Mouse (Mus musculus) stomach, postnatal 0 days (tissue): Measurements from ENCODE around the gene Iqschfp. TPM values are rescaled to one million over a fixed set of nuclear protein-coding genes. Genes with fewer than 3 reads are reported as not detected.
"Not testable (repeated sequence)": the region's sequence is repeated elsewhere in the genome, so short reads cannot be mapped to it uniquely, and the experiment has no call there.

Experiments
- ATAC-seq: fragments of 200-750 bp; cut with Nextera tagmentation; 2 replicates; pipeline ENCODE4 v1.8.0; 2017; ENCODE audit not compliant: low FRiP score, low TSS enrichment
- DNase-seq: peaks from one replicate; pipeline ENCODE4 v3.0.0-alpha.2; 2016; ENCODE audit warnings: low spot score
- H3K27ac ChIP-seq: fragments of 300-500 bp; sonication (generic); replicated peaks from 2 replicates; pipeline ENCODE4 v1.5.1; 2014; ENCODE audit warnings: mild to moderate bottlenecking, control low read depth
- H3K27me3 ChIP-seq: fragments of 300-500 bp; sonication (generic); 2 replicates; pipeline ENCODE4 v1.6.1; 2014; ENCODE audit warnings: low read length; ENCODE audit not compliant: control insufficient read depth, insufficient read depth
- H3K36me3 ChIP-seq: fragments of 300-500 bp; sonication (generic); 2 replicates; pipeline ENCODE4 v1.6.1; 2014; ENCODE audit warnings: low read length, mixed read lengths; ENCODE audit not compliant: control insufficient read depth, insufficient read depth
- H3K4me1 ChIP-seq: fragments of 300-500 bp; sonication (generic); replicated peaks from 2 replicates; pipeline ENCODE4 v1.6.1; 2014; ENCODE audit warnings: antibody characterized with exemption; ENCODE audit not compliant: control insufficient read depth, insufficient read depth
- H3K4me2 ChIP-seq: fragments of 300-500 bp; sonication (generic); replicated peaks from 2 replicates; pipeline ENCODE4 v1.6.1; 2014; ENCODE audit warnings: low read depth, mild to moderate bottlenecking, control low read depth, moderate library complexity
- H3K4me3 ChIP-seq: fragments of 300-500 bp; sonication (generic); 2 replicates; pipeline ENCODE4 v1.5.1; 2014; ENCODE audit warnings: low read depth, low read length, control low read depth
- H3K9ac ChIP-seq: fragments of 300-500 bp; sonication (generic); 2 replicates; pipeline ENCODE4 v1.6.1; 2014; ENCODE audit warnings: mild to moderate bottlenecking, low read length, control low read depth, mixed read lengths
- H3K9me3 ChIP-seq: fragments of 300-500 bp; sonication (generic); 2 replicates; pipeline ENCODE4 v1.6.1; 2016; ENCODE audit warnings: low read length; ENCODE audit not compliant: control insufficient read depth
- CTCF ChIP-seq: IDR thresholded peaks from 2 replicates; pipeline ENCODE4 v1.5.1; 2016; ENCODE audit warnings: antibody characterized with exemption, low read depth, mild to moderate bottlenecking, moderate library complexity
- EP300 ChIP-seq: optimal IDR thresholded peaks from 2 replicates; pipeline ENCODE3; 2016; ENCODE audit warnings: antibody characterized with exemption
- WGBS: fragments of 180-500 bp; shearing (Covaris S2); extraction: QIAGEN DNeasy Blood & Tissue Kit; methylation state at CpG from one replicate; pipeline ENCODE4 v1.1.7; 2014; 5-methylcytosine and 5-hydroxymethylcytosine counted together
- polyA plus RNA-seq: library from polyadenylated mRNA; unstranded; fragments of >200 nt; fragmentation: Nextera tagmentation; extraction: Ambion mirVana; gene quantifications from 2 replicates; pipeline ENCODE4 v1.2.1, GENCODE M21; 2015

The Iqschfp gene
- polyA plus RNA-seq, 1 experiment from 2014 or later, result 0.08 TPM

DNA sequence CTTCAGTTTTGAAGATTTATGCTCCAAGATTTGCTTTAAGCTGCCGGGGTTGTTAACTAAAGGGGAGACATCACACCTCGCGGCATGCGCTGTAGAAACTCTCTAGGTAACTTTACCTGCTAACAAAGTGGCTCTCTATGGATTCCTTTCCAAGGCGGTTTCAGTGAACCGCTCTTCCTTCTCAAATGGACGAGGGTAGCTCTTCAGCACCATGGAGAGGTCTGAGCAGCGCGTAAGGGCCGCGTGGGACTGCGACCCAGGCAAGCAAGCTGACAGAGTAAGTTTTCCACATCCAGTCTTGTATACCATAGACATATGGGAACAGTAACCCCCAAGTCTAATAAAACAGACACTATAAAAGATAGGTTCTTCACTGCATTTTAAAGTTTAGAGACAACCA, 172.7 kb downstream of the Iqschfp start, which contains the start of gene Schip1:
TSS of gene Schip1 (plus strand) at position 72 of the 400 bp plus-strand sequence.
- Histone ChIP-seq H3K9me3 (no peaks in the 10 kb centered on the region), H3K4me2 (no peak within 1 kb of the TSS), H3K9ac (no peak within 1 kb of the TSS), H3K4me1 (no peaks in the 10 kb centered on the region), H3K27ac (no peak within 1 kb of the TSS), H3K27me3 (no peaks in the 10 kb centered on the region), H3K4me3 (no peak within 1 kb of the TSS), H3K36me3 (no peaks in the 10 kb centered on the region)
- DNase-seq (peak; percentile 65), ATAC-seq (no peak)
- TF ChIP-seq CTCF, result no peak
- TF ChIP-seq EP300, result no peak
- WGBS, result 20% methylated on average over 12 of the region's 12 CpGs

DNA sequence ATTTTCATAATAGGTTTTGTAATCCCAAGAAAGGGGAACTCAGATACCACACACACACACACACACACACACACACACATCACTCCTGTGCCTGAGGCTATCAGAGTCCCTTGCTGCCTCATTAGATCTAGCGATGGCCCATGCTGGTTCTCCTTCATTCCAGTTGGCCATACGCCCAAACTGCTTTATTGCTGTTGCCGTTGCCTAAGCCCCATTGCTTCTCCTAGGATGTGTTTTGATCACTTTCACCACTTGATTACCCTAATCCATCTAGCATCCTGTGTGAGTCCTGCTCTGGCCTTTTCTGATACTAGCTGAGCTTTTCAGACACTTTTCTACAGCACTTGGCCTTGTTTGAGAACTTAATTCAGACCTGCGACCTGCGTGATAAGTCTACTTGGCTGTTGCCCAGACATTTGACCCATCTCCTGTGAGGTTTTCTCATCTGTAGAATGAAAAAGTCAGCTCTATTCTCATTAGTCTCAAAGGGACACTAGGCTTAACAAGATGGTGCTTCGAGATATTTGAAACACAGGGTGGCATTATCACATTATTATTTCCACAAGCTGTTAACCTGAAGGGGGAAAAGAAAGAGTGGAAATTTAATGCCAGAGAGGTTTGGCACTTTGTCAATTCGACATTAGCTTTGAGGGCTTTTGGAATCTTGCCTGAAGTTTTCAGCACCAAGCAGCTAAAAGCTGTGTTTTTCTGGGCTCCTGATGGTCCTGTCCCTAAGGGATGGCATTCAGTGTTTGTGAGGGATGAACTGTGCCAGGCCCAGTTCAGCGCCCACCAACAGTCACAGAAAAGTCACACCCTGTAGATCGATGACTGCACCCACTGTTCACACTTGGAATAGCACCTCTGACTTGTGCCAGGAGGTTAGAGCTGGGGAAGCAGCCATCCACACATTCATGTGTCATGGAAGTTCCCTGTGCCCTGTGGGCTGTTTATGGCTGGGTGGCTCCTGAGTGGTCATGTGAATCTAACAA, 179.7 kb downstream of the Iqschfp start:
- Histone ChIP-seq H3K4me2 (no peak overlapping the region), H3K9me3 (no peaks in the 10 kb centered on the region), H3K36me3 (no peaks in the 10 kb centered on the region), H3K9ac (no peak overlapping the region), H3K4me3 (no peak overlapping the region), H3K4me1 (no peaks in the 10 kb centered on the region), H3K27me3 (no peaks in the 10 kb centered on the region), H3K27ac (no peak overlapping the region)
- ATAC-seq (no peak), DNase-seq (no peak)
- TF ChIP-seq EP300, result no peak
- no peak for TF ChIP-seq CTCF
- 73% methylated on average over 9 of the region's 9 CpGs for WGBS

DNA sequence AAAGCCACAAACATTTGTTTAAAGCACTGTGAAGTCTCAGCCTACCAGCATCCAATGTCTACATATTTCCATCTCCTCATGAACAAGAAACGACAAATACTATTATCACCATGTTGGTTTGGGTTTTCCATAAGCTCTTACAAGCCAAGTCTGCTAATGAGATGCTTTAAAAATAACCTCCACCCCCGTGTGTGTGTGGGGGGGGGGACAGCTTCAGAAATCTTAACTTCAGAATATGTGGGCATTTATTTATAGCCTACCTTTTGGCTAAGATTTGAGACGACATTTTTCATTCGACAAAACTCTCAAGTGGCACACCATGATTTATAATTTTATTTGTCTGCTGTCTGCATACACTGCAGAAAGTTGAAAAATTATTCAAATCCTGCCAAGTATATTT, 185.4 kb downstream of the Iqschfp start:
- Histone ChIP-seq H3K27me3 (no peaks in the 10 kb centered on the region), H3K9ac (no peak overlapping the region), H3K4me1 (no peaks in the 10 kb centered on the region), H3K36me3 (no peaks in the 10 kb centered on the region), H3K27ac (no peak overlapping the region), H3K4me2 (no peak overlapping the region), H3K9me3 (no peaks in the 10 kb centered on the region), H3K4me3 (no peak overlapping the region)
- DNase-seq, result no peak
- ATAC-seq, result no peak
- WGBS, result 60% methylated on average over 4 of the region's 4 CpGs
- TF ChIP-seq CTCF (no peak), EP300 (no peak)

DNA sequence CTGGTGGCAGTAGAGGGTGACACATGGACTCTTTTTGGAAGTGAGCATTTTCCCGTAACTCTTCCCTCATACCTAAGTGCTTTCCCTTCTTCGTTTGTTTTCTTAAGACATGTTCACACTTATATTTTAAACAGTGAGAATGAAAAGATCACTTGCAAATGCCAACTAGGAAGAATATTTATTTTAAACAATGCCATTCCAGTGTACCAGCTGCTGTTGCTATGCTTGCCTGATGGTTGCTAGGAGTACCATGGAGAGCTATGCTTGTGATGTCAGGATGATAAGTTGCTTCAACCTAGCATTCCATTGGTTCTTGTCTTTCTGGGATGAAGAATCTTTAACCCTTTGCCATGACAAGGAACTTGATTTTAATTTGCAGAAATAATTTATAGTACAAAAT, 193.0 kb downstream of the Iqschfp start:
- no peaks in the 10 kb centered on the region for H3K9me3 ChIP-seq
- ATAC-seq (no peak), DNase-seq (no peak)
- no peak overlapping the region for H3K27ac ChIP-seq
- H3K36me3 ChIP-seq, result no peaks in the 10 kb centered on the region
- H3K9ac ChIP-seq, result no peak overlapping the region
- no peak overlapping the region for H3K4me2 ChIP-seq
- 68% methylated on average over 2 of the region's 2 CpGs for WGBS
- no peaks in the 10 kb centered on the region for H3K4me1 ChIP-seq
- no peaks in the 10 kb centered on the region for H3K27me3 ChIP-seq
- TF ChIP-seq CTCF (no peak), EP300 (no peak)
- no peak overlapping the region for H3K4me3 ChIP-seq

- Histone ChIP-seq H3K4me3 (no peak overlapping the region), H3K4me2 (no peak overlapping the region), H3K27ac (no peak overlapping the region), H3K9ac (no peak overlapping the region), H3K9me3 (no peaks in the 10 kb centered on the region), H3K4me1 (no peaks in the 10 kb centered on the region), H3K36me3 (no peaks in the 10 kb centered on the region), H3K27me3 (no peaks in the 10 kb centered on the region)
- 65% methylated on average over 4 of the region's 4 CpGs for WGBS
- no peak for TF ChIP-seq EP300
- no peak for TF ChIP-seq CTCF
- DNase-seq (no peak), ATAC-seq (no peak)
Measured at GRCm38 (mm10) chr3:68092108-68092507, 200.1 kb downstream of the Iqschfp start.

DNA sequence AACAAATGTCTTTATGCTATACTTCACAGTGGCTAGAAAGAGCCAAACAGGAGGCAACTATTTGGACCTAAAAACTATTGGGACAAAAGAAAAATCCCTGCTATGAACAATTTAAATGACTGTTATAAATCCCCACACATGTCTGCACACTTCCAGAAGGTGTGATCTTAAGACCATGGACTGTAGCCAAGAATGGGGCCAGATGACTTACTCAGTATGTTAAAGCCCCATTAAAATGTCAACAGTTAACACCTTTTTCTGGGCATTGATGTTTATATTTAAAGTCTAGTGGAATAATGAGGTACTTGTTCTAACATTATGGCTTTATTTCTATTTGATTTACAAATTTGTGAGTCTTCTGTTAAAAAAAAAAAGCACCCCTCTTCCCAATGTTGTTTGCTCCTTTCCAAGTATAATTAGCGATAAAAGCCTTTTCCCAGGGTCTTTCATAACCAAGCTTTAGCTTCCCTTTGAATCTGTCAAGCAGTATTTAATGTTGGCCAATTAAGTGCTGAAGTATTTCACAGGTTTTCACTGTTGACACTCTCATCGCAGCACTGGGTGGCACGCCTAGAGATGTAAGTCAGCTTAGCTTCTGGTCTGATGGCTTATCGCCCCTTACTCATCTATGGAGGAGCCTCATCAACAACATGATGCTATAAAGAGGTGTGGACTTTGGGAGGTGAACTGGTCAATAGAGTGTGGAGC, 204.8 kb downstream of the Iqschfp start:
- no peak overlapping the region for H3K9ac ChIP-seq
- no peak overlapping the region for H3K4me2 ChIP-seq
- WGBS, result 61% methylated on average over 4 of the region's 4 CpGs
- H3K27me3 ChIP-seq, result no peaks in the 10 kb centered on the region
- no peak for ATAC-seq
- no peaks in the 10 kb centered on the region for H3K4me1 ChIP-seq
- no peak overlapping the region for H3K4me3 ChIP-seq
- H3K36me3 ChIP-seq, result no peaks in the 10 kb centered on the region
- H3K9me3 ChIP-seq, result no peaks in the 10 kb centered on the region
- DNase-seq, result no peak
- no peak overlapping the region for H3K27ac ChIP-seq
- TF ChIP-seq EP300 (no peak), CTCF (no peak)

- H3K4me2 ChIP-seq, ATAC-seq, H3K36me3 ChIP-seq, H3K4me3 ChIP-seq, H3K9me3 ChIP-seq, H3K27me3 ChIP-seq, DNase-seq, H3K9ac ChIP-seq, H3K4me1 ChIP-seq, H3K27ac ChIP-seq: not testable (repeated sequence)
- 87% methylated on average over 6 of the region's 6 CpGs for WGBS
Measured at GRCm38 (mm10) chr3:68099561-68099960, 207.5 kb downstream of the Iqschfp start.
